Mouse (Mus musculus) G1E (cell line): ENCODE measurements around the gene Pnkp. TPM values are rescaled to one million over a fixed set of nuclear protein-coding genes. Genes with fewer than 3 reads are reported as not detected.

ENCODE experiments used
- ATAC-seq: 2 replicates; pipeline ENCODE4 v1.8.0; 2016; ENCODE audit warnings: mild to moderate bottlenecking; ENCODE audit not compliant: insufficient number of reproducible peaks, poor library complexity, low FRiP score, severe bottlenecking; ENCODE audit errors: extremely low read depth
- DNase-seq: peaks from one replicate; pipeline ENCODE4 v3.0.0; 2012; ENCODE audit warnings: low spot score
- H3K27me3 ChIP-seq: 2 replicates; pipeline ENCODE4 v1.6.1; 2012; ENCODE audit warnings: mild to moderate bottlenecking, low read length, inconsistent platforms; ENCODE audit not compliant: insufficient read depth
- H3K36me3 ChIP-seq: replicated peaks from 2 replicates; pipeline ENCODE3; 2012; ENCODE audit warnings: mild to moderate bottlenecking, inconsistent platforms
- H3K4me1 ChIP-seq: 2 replicates; pipeline ENCODE4 v1.6.1; 2012; ENCODE audit warnings: low read depth, low read length, inconsistent platforms, mixed read lengths; ENCODE audit not compliant: insufficient read depth
- H3K4me3 ChIP-seq: 2 replicates; pipeline ENCODE4 v1.5.1; 2012; ENCODE audit warnings: low read depth, mild to moderate bottlenecking, inconsistent platforms, low read length, moderate library complexity, mixed read lengths
- H3K9me3 ChIP-seq: replicated peaks from 2 replicates; pipeline ENCODE4 v1.6.1; 2012; ENCODE audit warnings: inconsistent platforms
- CTCF ChIP-seq: IDR thresholded peaks from 2 replicates; pipeline ENCODE4 v1.5.1; 2012; ENCODE audit warnings: low read depth, low read length, inconsistent platforms, mixed read lengths
- GATA1 ChIP-seq: IDR thresholded peaks from 2 replicates; pipeline ENCODE4 v1.6.1; 2012; ENCODE audit warnings: borderline replicate concordance, low read length, inconsistent platforms, mixed read lengths
- GATA2 ChIP-seq: IDR thresholded peaks from 2 replicates; pipeline ENCODE4 v1.6.1; 2012; ENCODE audit warnings: low read depth, low read length, inconsistent platforms, borderline replicate concordance
- POLR2AphosphoS5 ChIP-seq: IDR thresholded peaks from 2 replicates; pipeline ENCODE4 v1.6.1; 2012; ENCODE audit warnings: low read depth, low read length, inconsistent platforms; ENCODE audit not compliant: insufficient replicate concordance
- TAL1 ChIP-seq: conservative IDR thresholded peaks from 2 replicates; pipeline ENCODE4 v1.6.1; 2012; ENCODE audit warnings: low read depth, low read length, inconsistent platforms, mixed read lengths
- polyA plus RNA-seq: library from polyadenylated mRNA; stranded (reverse); fragments of >175 nt; gene quantifications from 2 replicates; pipeline ENCODE4 v1.2.3, GENCODE M21; 2012
- total RNA-seq, 2 experiments: library from RNA; stranded (forward) in 1 of 2; stranded (reverse) in 1 of 2; fragments of 200-1000 nt in 1 of 2; fragments of >200 nt in 1 of 2; fragmentation: Nextera tagmentation in 1 of 2; gene quantifications; 2 replicates each; pipeline ENCODE4 v1.2.3; 2014 to 2017

Gene Pnkp
- total and polyA plus RNA-seq, 3 experiments: 28.2 to 35.8 (median 33.0) TPM

DNA sequence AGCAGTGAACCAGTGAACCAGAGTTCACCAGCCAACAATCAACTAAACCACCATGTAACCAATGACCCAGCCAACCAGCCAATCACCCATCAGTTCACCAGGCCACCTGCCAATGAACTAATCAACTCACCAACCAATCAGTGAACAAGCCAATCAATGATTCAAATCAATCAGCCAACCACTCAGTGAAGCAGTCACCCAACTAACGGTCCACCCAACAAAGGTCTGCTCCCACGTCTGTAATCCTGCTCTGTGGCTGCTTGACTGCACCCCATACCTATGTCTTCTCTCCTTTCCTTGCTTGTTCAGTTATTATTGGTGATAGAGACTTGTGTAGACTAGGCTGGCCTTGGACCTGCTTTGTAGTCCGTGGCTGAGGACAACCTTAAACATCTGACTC, 43.0 kb upstream of the Pnkp start:
- no peaks in the 10 kb centered on the region for H3K27me3 ChIP-seq
- no peak for ATAC-seq
- peaks cover 38% of the 10 kb centered on the region for H3K4me1 ChIP-seq
- no peak for DNase-seq
- TF ChIP-seq GATA1: no peak
- no peak for TF ChIP-seq TAL1
- no peak for TF ChIP-seq CTCF
- no peak for TF ChIP-seq POLR2AphosphoS5
- no peak for TF ChIP-seq GATA2
- H3K9me3 ChIP-seq: no peaks in the 10 kb centered on the region
- peak overlapping the region; percentile 14; the same call in 1 of the 2 replicates for H3K4me3 ChIP-seq
- peaks cover 76% of the 10 kb centered on the region for H3K36me3 ChIP-seq

DNA sequence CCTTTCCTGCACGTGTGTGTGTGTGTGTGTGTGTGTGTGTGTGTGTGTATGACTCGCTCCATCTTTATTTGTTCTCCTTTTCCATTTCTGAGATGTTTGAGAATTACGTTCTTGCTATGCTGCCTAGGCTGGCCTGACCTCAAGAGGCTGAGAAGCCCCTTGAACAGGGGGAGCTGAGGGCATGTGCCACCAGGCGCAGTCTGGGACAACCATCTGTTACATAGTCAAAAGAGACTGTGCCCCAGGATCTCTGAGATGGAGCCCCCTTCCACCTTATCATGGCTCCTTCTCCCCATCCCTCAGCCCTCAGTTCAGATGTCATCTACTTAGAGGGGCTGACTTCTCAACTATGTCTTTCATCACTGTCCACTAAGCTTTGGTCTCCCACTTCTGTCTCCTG, 42.5 kb upstream of the Pnkp start:
- Histone ChIP-seq H3K27me3 (no peaks in the 10 kb centered on the region), H3K9me3 (no peaks in the 10 kb centered on the region), H3K4me3 (peak overlapping the region; percentile 88; the same call in 1 of the 2 replicates), H3K36me3 (peaks cover 79% of the 10 kb centered on the region), H3K4me1 (peaks cover 42% of the 10 kb centered on the region)
- ATAC-seq (no peak), DNase-seq (no peak)
- TF ChIP-seq CTCF (no peak), POLR2AphosphoS5 (no peak), GATA1 (no peak), TAL1 (no peak), GATA2 (no peak)

DNA sequence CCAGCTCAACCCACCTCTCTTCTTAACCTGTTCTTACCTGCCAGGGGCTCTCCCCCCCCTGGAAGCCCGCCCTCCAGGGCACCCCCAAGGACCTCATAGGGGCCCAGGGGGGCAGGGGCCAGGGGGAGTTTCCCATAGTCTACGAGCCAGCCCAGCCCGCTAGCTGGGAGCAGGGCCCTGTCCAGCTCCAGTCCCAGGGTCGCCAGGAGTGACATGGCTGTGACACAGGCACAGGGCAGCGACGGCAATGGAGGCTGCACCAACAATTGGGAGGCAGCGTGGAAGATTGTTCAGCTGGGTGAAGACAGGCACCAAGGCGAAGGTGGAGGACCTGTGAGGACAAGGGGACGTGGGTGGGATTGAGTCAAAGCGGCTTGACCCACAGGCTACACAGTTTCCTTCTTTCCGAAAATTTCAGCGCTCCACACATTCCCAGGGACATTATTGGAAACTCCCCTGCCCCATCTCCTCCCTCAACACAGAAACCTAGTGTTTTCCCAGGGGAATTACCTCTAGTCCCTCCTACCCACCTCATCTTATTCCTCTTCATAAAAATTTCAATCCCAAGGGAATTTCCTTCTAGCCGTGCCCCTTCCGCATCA, 41.9 kb upstream of the Pnkp start:
- peak overlapping the region; percentile 88 for H3K4me3 ChIP-seq
- TF ChIP-seq GATA1: no peak
- TF ChIP-seq TAL1: no peak
- no peak for TF ChIP-seq GATA2
- no peak for TF ChIP-seq CTCF
- no peak for TF ChIP-seq POLR2AphosphoS5
- H3K4me1 ChIP-seq: peaks cover 49% of the 10 kb centered on the region
- H3K9me3 ChIP-seq: no peaks in the 10 kb centered on the region
- ATAC-seq (no peak), DNase-seq (no peak)
- peaks cover 82% of the 10 kb centered on the region for H3K36me3 ChIP-seq
- H3K27me3 ChIP-seq: no peaks in the 10 kb centered on the region

DNA sequence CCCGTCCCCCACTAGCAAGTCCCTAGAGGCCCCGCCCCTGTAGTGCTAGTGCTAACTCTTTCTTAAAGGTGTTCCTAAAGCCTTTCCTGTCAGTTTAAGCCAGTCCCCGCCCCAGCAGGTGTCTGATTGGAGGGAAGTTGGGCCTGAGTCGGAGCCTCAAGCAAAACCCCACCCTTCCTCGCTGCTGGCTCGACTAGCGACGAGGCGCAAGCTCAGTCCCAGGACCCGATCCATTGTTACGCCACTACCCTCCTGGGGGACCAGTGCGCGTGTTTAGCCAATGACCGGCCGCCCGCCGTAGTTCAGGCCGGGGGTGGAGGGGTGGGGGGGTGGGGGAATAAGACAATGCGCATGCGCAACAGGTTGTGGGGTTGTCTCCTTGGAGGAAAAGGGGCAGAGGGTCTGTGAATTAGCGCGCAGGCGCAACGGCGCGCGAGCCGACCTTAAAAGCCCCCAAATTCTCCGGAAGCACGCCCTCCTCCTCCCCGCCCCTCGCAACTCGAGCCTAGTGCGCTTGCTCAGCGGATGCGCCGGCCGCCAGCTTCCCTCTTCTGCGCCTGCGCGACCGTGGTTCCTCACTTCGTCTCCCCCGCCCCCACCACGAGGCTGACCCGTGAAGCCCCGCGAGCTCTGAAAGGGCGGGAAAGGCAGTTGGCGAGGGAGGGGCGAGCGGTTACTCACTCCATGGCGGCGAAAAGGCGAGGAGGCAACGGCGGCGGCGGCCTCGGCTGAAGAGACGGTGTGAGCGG, 41.0 kb upstream of the Pnkp start, which contains the start of the genes Nup62 and Il4i1:
TSS of gene Nup62 (plus strand) at position 368 of the 749 bp plus-strand sequence.
TSS of gene Il4i1 (plus strand) at position 667 of the 749 bp plus-strand sequence.
- Histone ChIP-seq H3K4me1 (peaks cover 57% of the 10 kb centered on the region), H3K27me3 (no peaks in the 10 kb centered on the region), H3K4me3 (peak within 1 kb of the TSS; percentile 88), H3K9me3 (no peaks in the 10 kb centered on the region), H3K36me3 (peaks cover 85% of the 10 kb centered on the region)
- peak; percentile 89 for ATAC-seq
- TF ChIP-seq POLR2AphosphoS5 (no peak), TAL1 (no peak), GATA2 (no peak), CTCF (no peak), GATA1 (no peak)
- peak; percentile 94 for DNase-seq

DNA sequence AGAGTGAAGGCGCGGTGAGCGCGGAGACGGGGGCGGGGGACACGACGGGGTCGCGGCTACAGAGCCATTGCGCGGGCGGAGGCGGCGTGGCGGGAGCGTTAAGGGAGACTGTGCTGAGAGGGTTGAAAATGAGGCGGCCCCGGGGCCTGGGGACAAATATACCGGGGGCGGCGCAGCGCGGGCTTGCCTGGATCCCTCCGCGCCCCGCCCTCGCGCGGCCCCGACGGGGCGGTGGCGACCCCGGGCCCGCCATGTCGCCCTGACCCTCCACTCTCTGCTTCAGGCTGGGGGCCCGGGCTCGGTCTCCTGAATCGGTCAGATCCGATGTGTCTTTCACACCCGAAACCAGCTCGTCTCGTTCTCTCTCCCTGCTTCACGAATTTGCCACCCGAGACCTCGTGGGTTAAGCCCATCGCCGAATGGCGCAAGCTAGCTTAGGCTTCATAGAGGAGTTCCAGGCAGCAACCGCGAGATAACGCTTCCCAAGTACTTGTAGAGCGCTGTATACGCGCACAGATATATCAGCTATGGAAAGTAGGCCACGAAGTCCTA, 40.4 kb upstream of the Pnkp start, which contains the start of gene Atf5:
TSS of gene Atf5 (minus strand) at position 189 of the 552 bp plus-strand sequence.
- Histone ChIP-seq H3K4me3 (peak within 1 kb of the TSS; percentile 88), H3K4me1 (peaks cover 64% of the 10 kb centered on the region), H3K36me3 (peaks cover 85% of the 10 kb centered on the region), H3K27me3 (no peaks in the 10 kb centered on the region), H3K9me3 (no peaks in the 10 kb centered on the region)
- peak; percentile 72 for DNase-seq
- no peak for TF ChIP-seq CTCF
- no peak for TF ChIP-seq TAL1
- TF ChIP-seq GATA1: no peak
- no peak for ATAC-seq

GRCm38 (mm10) chr7:44817441-44817840, 39.5 kb upstream of the Pnkp start:
- Histone ChIP-seq H3K9me3 (no peaks in the 10 kb centered on the region), H3K36me3 (peaks cover 82% of the 10 kb centered on the region), H3K4me3 (peak overlapping the region; percentile 88), H3K27me3 (no peaks in the 10 kb centered on the region), H3K4me1 (peaks cover 67% of the 10 kb centered on the region)
- no peak for TF ChIP-seq GATA1
- TF ChIP-seq GATA2: no peak
- no peak for TF ChIP-seq POLR2AphosphoS5
- TF ChIP-seq TAL1: no peak
- TF ChIP-seq CTCF: no peak
- ATAC-seq (no peak), DNase-seq (no peak)
